Mouse (Mus musculus) heart, postnatal 36 days (tissue): ENCODE data around the gene Olfr211. TPM values are rescaled to one million over a fixed set of nuclear protein-coding genes. Genes with fewer than 3 reads are reported as not detected.

Experiments used
- total RNA-seq, 2 experiments: library from RNA; stranded (reverse); gene quantifications; 2 replicates each; pipeline ENCODE4 v1.2.3; 2021

Olfr211 gene
- total RNA-seq, 2 experiments from 2014 or later: not detected

Other genes starting within 250 kb of the Olfr211 start
- gene Zfand4, start 224.9 kb upstream of the Olfr211 start, total RNA-seq: 1 to 10 TPM; 4.2 to 5.2 TPM
- 10 to 100 TPM; 45.4 to 50.6 TPM for gene March8, start 151.1 kb upstream of the Olfr211 start, total RNA-seq
- gene Alox5, start 27.9 kb upstream of the Olfr211 start, total RNA-seq: 10 to 100 TPM in 1 of 2 experiments, 1 to 10 TPM in 1; 8.6 to 14.9 TPM
- gene Olfr212, start 17.4 kb downstream of the Olfr211 start, total RNA-seq: under 1 TPM; 0.11 to 0.14 TPM
- not detected for gene Olfr213, start 49.4 kb downstream of the Olfr211 start, total RNA-seq
- 1 to 10 TPM; 1.2 to 1.6 TPM for gene Gm5580, start 62.0 kb downstream of the Olfr211 start, total RNA-seq
- not detected for gene Olfr214, start 65.1 kb downstream of the Olfr211 start, total RNA-seq
- gene Olfr215, start 95.1 kb downstream of the Olfr211 start, total RNA-seq: not detected
- 10 to 100 TPM; 18.2 to 19.3 TPM for gene Zfp422, start 139.9 kb downstream of the Olfr211 start, total RNA-seq
- 10 to 100 TPM; 60.4 to 63.7 TPM for gene Depp1, start 161.5 kb downstream of the Olfr211 start, total RNA-seq
- gene Rassf4, start 184.9 kb downstream of the Olfr211 start, total RNA-seq: 1 to 10 TPM; 6.5 to 8.0 TPM
- under 1 TPM in 1 of 2 experiments, not detected in 1; 0.03 TPM for gene Tmem72, start 227.8 kb downstream of the Olfr211 start, total RNA-seq